Mouse (Mus musculus) hindbrain, embryonic 13.5 days (tissue): ENCODE data around the gene Gm20517. TPM values are rescaled to one million over a fixed set of nuclear protein-coding genes. Genes with fewer than 3 reads are reported as not detected.
A peak's percentile ranks its signal among the peaks of the same experiment; 100 is the strongest.

ENCODE experiments used
- ATAC-seq: fragments of 200-750 bp; cut with Nextera tagmentation; 2 replicates; pipeline ENCODE4 v1.8.0; 2017; ENCODE audit warnings: moderate TSS enrichment; ENCODE audit not compliant: low FRiP score
- H3K27ac ChIP-seq: fragments of 300-500 bp; sonication (generic); 2 replicates; pipeline ENCODE4 v1.5.1; 2015; ENCODE audit warnings: inconsistent platforms, mild to moderate bottlenecking, moderate library complexity
- H3K27me3 ChIP-seq: fragments of 300-500 bp; sonication (generic); 2 replicates; pipeline ENCODE4 v1.6.1; 2015; ENCODE audit warnings: mild to moderate bottlenecking, inconsistent platforms
- H3K36me3 ChIP-seq: fragments of 300-500 bp; sonication (generic); 2 replicates; pipeline ENCODE4 v1.6.1; 2015; ENCODE audit warnings: mild to moderate bottlenecking, inconsistent platforms
- H3K4me1 ChIP-seq: fragments of 300-500 bp; sonication (generic); replicated peaks from 2 replicates; pipeline ENCODE4 v1.6.1; 2015; ENCODE audit warnings: inconsistent platforms
- H3K4me2 ChIP-seq: fragments of 300-500 bp; sonication (generic); 2 replicates; pipeline ENCODE4 v1.6.1; 2015; ENCODE audit warnings: inconsistent platforms, mild to moderate bottlenecking, moderate library complexity
- H3K4me3 ChIP-seq: fragments of 300-500 bp; sonication (generic); 2 replicates; pipeline ENCODE4 v1.5.1; 2015; ENCODE audit warnings: mild to moderate bottlenecking, inconsistent platforms
- H3K9ac ChIP-seq: fragments of 300-500 bp; sonication (generic); 2 replicates; pipeline ENCODE4 v1.6.1; 2015; ENCODE audit warnings: mild to moderate bottlenecking, inconsistent platforms
- H3K9me3 ChIP-seq: fragments of 300-500 bp; sonication (generic); 2 replicates; pipeline ENCODE4 v1.6.1; 2016; ENCODE audit warnings: inconsistent platforms
- WGBS: fragments of 180-500 bp; shearing (Covaris S2); methylation state at CpG from one replicate; pipeline ENCODE4 v1.1.7; 2015; 5-methylcytosine and 5-hydroxymethylcytosine counted together
- polyA plus RNA-seq: library from polyadenylated mRNA; unstranded; fragments of >200 nt; fragmentation: Nextera tagmentation; extraction: Ambion mirVana; gene quantifications from 2 replicates; pipeline ENCODE4 v1.2.1, GENCODE M21; 2015

Gene Gm20517
- polyA plus RNA-seq, 1 experiment from 2014 or later: 2.7 TPM

- H3K4me2 ChIP-seq: no peak overlapping the region
- 91% methylated on average over 8 of the region's 8 CpGs for WGBS
- 0 out of 2 replicates have a peak, but pooled peaks cover 2% of the 10 kb centered on the region for H3K27me3 ChIP-seq
- ATAC-seq: no peak
- no peak overlapping the region for H3K9ac ChIP-seq
- no peaks in the 10 kb centered on the region for H3K36me3 ChIP-seq
- peaks cover 6% of the 10 kb centered on the region for H3K4me1 ChIP-seq
- H3K4me3 ChIP-seq: no peak overlapping the region
- no peak overlapping the region for H3K27ac ChIP-seq
- H3K9me3 ChIP-seq: no peaks in the 10 kb centered on the region
Measured at GRCm38 (mm10) chr17:47588517-47588916, 22.9 kb upstream of the Gm20517 start.

DNA sequence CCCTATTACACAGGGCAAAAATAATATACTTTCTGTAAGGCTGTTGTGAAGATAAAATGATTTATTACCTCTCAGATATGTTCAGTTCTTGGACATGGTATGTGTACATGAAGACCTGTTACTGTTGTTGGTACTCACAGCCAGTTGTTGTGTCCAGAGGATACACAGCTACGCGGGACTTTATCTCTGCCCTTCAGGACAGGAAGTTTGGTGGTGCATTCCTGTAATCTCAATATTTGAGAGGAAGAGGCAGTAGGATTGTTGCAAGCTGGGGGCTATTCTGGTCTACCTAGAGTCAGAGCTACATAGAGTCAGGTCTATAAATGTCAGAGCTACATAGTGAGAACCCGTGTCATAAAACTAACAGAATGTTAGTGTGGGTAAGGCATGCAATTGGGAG, 20.3 kb upstream of the Gm20517 start:
- 0 out of 2 replicates have a peak, but pooled peaks cover 5% of the 10 kb centered on the region for H3K27me3 ChIP-seq
- no peak overlapping the region for H3K4me2 ChIP-seq
- H3K27ac ChIP-seq: no peak overlapping the region
- H3K4me3 ChIP-seq: no peak overlapping the region
- no peak overlapping the region for H3K9ac ChIP-seq
- H3K9me3 ChIP-seq: no peaks in the 10 kb centered on the region
- H3K36me3 ChIP-seq: no peaks in the 10 kb centered on the region
- 88% methylated on average over 3 of the region's 3 CpGs for WGBS
- ATAC-seq: no peak
- peaks cover 31% of the 10 kb centered on the region for H3K4me1 ChIP-seq

DNA sequence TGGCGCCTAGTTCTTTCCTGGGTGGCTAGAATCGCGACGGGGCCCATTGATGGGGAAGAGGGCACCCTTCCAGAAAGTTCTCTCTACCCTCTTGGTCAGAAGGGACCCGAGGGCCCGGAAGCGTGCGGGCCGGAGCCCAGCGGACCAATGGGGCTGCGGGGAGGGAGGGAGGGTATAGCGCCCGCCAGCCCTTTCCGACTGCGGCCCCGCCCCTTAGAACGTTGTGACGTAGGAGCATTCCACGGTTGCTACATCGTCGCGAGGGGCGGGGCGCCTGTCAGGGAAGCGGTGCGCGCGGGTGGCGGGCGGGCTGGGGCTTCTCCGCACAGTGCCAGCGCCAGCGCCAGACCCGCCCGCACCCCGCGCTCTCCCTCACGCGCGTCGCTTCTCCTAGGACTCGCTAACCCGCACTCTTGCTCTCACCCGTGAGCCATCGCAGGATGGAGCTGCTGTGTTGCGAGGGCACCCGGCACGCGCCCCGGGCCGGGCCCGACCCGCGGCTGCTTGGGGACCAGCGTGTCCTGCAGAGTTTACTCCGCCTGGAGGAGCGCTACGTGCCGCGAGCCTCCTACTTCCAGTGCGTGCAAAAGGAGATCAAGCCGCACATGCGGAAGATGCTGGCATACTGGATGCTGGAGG, 18.1 kb upstream of the Gm20517 start:
- H3K27ac ChIP-seq: peak overlapping the region; percentile 88
- no peaks in the 10 kb centered on the region for H3K36me3 ChIP-seq
- peaks cover 52% of the 10 kb centered on the region for H3K4me1 ChIP-seq
- H3K9me3 ChIP-seq: no peaks in the 10 kb centered on the region
- H3K4me2 ChIP-seq: peak overlapping the region; percentile 98
- peak overlapping the region; percentile 73 for H3K4me3 ChIP-seq
- under 1% methylated on average over 52 of the region's 63 CpGs for WGBS
- peak; percentile 90 for ATAC-seq
- 0 out of 2 replicates have a peak, but pooled peaks cover 6% of the 10 kb centered on the region for H3K27me3 ChIP-seq
- peak overlapping the region; percentile 85 for H3K9ac ChIP-seq

DNA sequence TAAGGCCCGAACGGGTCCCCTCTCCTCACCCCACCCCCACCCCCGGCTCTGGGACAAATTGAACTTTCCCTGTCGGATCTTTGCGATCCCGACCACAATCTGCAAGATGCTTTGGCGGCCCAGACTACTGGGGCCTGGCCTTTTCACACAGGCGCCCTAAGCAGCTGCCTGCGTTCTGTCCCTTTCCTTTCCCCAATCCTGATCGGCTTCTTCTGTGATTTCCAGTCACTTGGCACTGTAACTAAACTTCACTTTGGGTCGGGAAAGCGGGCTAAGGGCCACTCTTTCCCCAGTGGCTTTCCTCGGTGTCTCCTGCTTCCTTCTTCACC, 17.6 kb upstream of the Gm20517 start:
- Histone ChIP-seq H3K27me3 (0 out of 2 replicates have a peak, but pooled peaks cover 6% of the 10 kb centered on the region), H3K36me3 (peaks cover 4% of the 10 kb centered on the region; the same call in 1 of the 2 replicates), H3K4me3 (peak overlapping the region; percentile 73), H3K4me2 (peak overlapping the region; percentile 98), H3K4me1 (peaks cover 53% of the 10 kb centered on the region), H3K9me3 (no peaks in the 10 kb centered on the region), H3K9ac (peak overlapping the region; percentile 85), H3K27ac (peak overlapping the region; percentile 88)
- ATAC-seq: peak; percentile 14; the same call in 1 of the 2 replicates
- 0% methylated on average over 13 of the region's 13 CpGs for WGBS

DNA sequence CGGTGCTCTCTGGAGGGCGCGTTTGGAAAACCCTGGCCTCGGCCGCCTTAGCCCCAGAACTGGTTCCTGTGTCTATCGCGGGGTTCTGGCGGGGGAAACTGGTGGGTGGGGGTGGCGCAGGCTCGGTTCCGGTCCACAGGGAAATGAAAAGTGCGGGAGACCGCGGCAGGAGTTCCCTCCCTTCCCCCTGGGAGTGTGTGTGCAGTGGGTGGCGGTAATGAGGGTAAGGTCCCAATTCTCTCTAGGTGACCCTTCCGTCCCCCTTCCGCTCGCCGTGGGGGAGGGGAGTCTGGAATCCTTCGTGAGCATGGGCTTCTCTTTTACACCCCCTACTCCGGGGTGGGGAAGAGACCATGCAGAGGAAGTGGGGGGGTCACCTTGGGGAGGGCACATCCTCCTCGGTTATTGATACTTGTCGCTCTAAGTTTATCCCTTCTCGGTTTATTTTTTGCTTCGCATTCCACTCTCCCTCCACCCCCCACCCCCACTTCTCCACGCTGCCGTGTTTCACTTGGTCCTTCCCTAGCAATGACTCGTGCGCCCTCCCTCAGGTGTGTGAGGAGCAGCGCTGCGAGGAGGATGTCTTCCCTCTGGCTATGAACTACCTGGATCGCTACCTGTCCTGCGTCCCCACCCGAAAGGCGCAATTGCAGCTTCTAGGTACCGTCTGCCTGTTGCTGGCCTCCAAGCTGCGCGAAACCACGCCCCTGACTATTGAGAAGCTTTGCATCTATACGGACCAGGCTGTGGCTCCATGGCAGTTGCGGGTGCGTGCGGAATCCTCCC, 17.0 kb upstream of the Gm20517 start:
- Histone ChIP-seq H3K36me3 (peaks cover 9% of the 10 kb centered on the region), H3K9me3 (no peaks in the 10 kb centered on the region), H3K4me3 (peak overlapping the region; percentile 73), H3K4me1 (peaks cover 53% of the 10 kb centered on the region), H3K4me2 (peak overlapping the region; percentile 98), H3K27me3 (0 out of 2 replicates have a peak, but pooled peaks cover 6% of the 10 kb centered on the region), H3K9ac (peak overlapping the region; percentile 85), H3K27ac (peak overlapping the region; percentile 88)
- ATAC-seq: no peak
- under 1% methylated on average over 35 of the region's 43 CpGs for WGBS

GRCm38 (mm10) chr17:47594969-47595247, 16.5 kb upstream of the Gm20517 start:
- Histone ChIP-seq H3K4me2 (peak overlapping the region; percentile 98), H3K4me1 (peaks cover 53% of the 10 kb centered on the region), H3K9ac (peak overlapping the region; percentile 85), H3K27me3 (0 out of 2 replicates have a peak, but pooled peaks cover 6% of the 10 kb centered on the region), H3K9me3 (no peaks in the 10 kb centered on the region), H3K4me3 (peak overlapping the region; percentile 73), H3K36me3 (peaks cover 15% of the 10 kb centered on the region), H3K27ac (peak overlapping the region; percentile 88)
- 4% methylated on average over 6 of the region's 9 CpGs for WGBS
- no peak for ATAC-seq

DNA sequence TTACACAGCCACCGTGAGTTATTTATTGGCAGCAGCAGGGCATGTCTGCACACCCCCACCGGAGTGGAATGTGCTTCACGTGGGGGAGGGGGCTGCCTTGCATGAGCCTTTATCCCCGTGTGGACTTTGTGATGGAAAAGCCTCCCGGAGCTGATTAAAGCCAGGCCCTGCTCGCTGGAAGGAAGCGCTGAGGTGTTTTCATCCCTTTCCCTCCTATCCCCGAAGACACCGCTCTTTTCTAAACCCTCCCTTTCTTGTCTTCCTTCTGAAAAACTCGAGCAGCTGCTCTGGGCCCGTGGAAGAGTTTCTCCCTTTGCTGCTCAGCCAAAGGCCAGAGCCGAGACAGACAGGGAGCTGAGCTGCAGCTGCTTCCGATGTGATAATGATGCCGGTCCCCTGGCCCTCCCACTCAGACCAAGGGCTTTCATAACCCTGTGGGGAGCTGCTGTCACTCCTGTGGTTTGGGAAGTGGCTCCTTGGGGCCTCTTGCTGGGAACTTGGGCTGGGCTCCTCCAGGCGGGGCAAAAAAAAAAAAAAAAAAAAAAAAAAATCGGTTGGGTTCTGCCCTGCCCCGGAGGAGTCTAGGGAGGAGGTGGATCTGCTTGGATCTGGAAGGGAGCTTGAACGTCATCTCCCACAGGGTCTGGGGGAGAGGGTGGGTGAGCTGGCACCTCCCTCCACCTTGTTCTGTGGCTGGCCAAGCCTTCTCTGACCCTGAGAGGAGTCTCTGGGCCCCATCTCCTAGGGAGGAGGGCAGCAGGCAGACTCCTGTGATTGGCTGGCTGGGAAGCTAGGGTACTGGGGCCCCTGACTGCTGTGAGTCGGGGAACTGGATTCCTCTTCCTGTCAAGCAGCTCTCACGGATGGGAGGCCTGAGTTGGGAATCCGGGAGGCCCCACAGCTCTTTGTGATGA, 15.9 kb upstream of the Gm20517 start:
- H3K27me3 ChIP-seq: 0 out of 2 replicates have a peak, but pooled peaks cover 6% of the 10 kb centered on the region
- peaks cover 53% of the 10 kb centered on the region for H3K4me1 ChIP-seq
- peak overlapping the region; percentile 73 for H3K4me3 ChIP-seq
- peak overlapping the region; percentile 88 for H3K27ac ChIP-seq
- peak overlapping the region; percentile 98 for H3K4me2 ChIP-seq
- H3K9me3 ChIP-seq: no peaks in the 10 kb centered on the region
- peak overlapping the region; percentile 85 for H3K9ac ChIP-seq
- peak; percentile 16; the same call in 1 of the 2 replicates for ATAC-seq
- H3K36me3 ChIP-seq: peaks cover 20% of the 10 kb centered on the region
- under 1% methylated on average over 19 of the region's 21 CpGs for WGBS

- peak overlapping the region; percentile 88 for H3K27ac ChIP-seq
- 29% methylated on average over 6 of the region's 6 CpGs for WGBS
- H3K9me3 ChIP-seq: no peaks in the 10 kb centered on the region
- H3K36me3 ChIP-seq: peaks cover 28% of the 10 kb centered on the region
- peak overlapping the region; percentile 73 for H3K4me3 ChIP-seq
- 0 out of 2 replicates have a peak, but pooled peaks cover 6% of the 10 kb centered on the region for H3K27me3 ChIP-seq
- peak overlapping the region; percentile 85 for H3K9ac ChIP-seq
- H3K4me1 ChIP-seq: peaks cover 53% of the 10 kb centered on the region
- no peak for ATAC-seq
- H3K4me2 ChIP-seq: peak overlapping the region; percentile 98
Measured at GRCm38 (mm10) chr17:47596162-47596838, 15.1 kb upstream of the Gm20517 start.

DNA sequence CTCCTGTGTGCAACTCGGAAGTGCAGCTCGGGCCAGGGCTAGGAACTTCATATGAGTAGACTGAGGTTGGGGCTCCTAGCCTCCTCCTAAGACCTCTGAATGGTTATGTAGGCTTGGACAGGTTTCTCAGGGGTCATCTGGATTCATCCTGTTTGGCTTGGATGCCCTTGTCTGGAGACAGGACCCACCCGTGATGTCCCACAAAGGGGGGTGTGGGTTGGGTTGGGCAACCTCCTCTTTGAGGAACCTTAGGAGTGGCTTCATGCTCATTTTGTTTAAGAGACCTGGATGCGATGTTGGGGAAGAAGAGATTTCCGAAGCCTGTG, 14.6 kb upstream of the Gm20517 start:
- peak overlapping the region; percentile 88 for H3K27ac ChIP-seq
- H3K36me3 ChIP-seq: peaks cover 33% of the 10 kb centered on the region
- peak overlapping the region; percentile 98 for H3K4me2 ChIP-seq
- peak overlapping the region; percentile 73; the same call in 1 of the 2 replicates for H3K4me3 ChIP-seq
- peak overlapping the region; percentile 85; the same call in 1 of the 2 replicates for H3K9ac ChIP-seq
- 0 out of 2 replicates have a peak, but pooled peaks cover 4% of the 10 kb centered on the region for H3K27me3 ChIP-seq
- peaks cover 53% of the 10 kb centered on the region for H3K4me1 ChIP-seq
- ATAC-seq: no peak
- 75% methylated on average over 5 of the region's 5 CpGs for WGBS
- H3K9me3 ChIP-seq: no peaks in the 10 kb centered on the region

GRCm38 (mm10) chr17:47597261-47597660, 14.1 kb upstream of the Gm20517 start:
- Histone ChIP-seq H3K36me3 (peaks cover 38% of the 10 kb centered on the region), H3K4me1 (peaks cover 53% of the 10 kb centered on the region), H3K27me3 (0 out of 2 replicates have a peak, but pooled peaks cover 4% of the 10 kb centered on the region), H3K27ac (no peak overlapping the region), H3K9me3 (no peaks in the 10 kb centered on the region), H3K4me3 (no peak overlapping the region), H3K4me2 (no peak overlapping the region), H3K9ac (peak overlapping the region; percentile 49)
- 79% methylated on average over 13 of the region's 13 CpGs for WGBS
- no peak for ATAC-seq

GRCm38 (mm10) chr17:47597838-47598579, 13.4 kb upstream of the Gm20517 start:
- Histone ChIP-seq H3K27me3 (0 out of 2 replicates have a peak, but pooled peaks cover 4% of the 10 kb centered on the region), H3K4me3 (no peak overlapping the region), H3K27ac (no peak overlapping the region), H3K9ac (0 out of 2 replicates have a peak overlapping the region, but pooled peaks have one; percentile 46), H3K4me2 (no peak overlapping the region), H3K4me1 (peaks cover 48% of the 10 kb centered on the region), H3K9me3 (no peaks in the 10 kb centered on the region), H3K36me3 (peaks cover 45% of the 10 kb centered on the region)
- WGBS: 33% methylated on average over 10 of the region's 10 CpGs
- no peak for ATAC-seq
